Comparison of ENCODE assay signal across 25 mouse cellular contexts in the genomic region with DNA sequence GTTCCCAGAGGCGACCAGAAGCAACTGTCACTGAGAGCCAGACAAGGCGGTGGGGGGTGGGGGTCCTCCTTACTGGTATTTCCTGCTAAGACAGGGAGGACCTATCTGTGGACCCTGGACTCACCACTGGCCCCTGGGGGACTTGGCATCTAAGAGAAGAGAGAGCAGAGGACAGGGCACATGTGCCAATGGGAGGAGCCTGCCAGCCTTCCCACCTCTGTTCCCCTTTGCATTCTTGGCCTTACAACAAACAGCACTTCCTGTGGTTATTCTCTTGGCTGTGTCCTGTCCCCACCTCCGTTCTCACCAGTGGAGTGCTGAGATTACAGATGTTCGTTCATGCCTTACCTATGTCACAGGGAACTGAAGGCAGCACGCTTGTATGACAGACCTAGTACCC. TPM values are rescaled to one million over a fixed set of nuclear protein-coding genes. Genes with fewer than 3 reads are reported as not detected.
DNase-seq lines count a peak whose midpoint lies in the region; ATAC-seq and TF ChIP-seq lines count a peak whose summit lies in the region.
"Had no signal": no experiment of that assay in that cellular context is flagged by ENCODE, and none has a peak within 500 bp of the region (broad histone marks: within the 10 kb centered on the region; RNA-seq: fewer than 3 reads in every experiment).

No protein-coding gene starts in this region.

- no peak overlapping the region for H3K27ac ChIP-seq in kidney, adult 2 months (ENCODE audit: insufficient read depth, low read depth, low read length)
- peak overlapping the region; percentile 17 for H3K27ac ChIP-seq in brown adipose tissue, adult 24 weeks (replicated peaks; ENCODE audit: low read depth, low read length)
- H3K27ac ChIP-seq: embryonic facial prominence, embryonic 10.5 days; embryonic facial prominence, embryonic 12.5 days; forebrain, embryonic 13.5 days; forebrain, embryonic 15.5 days had no signal

- TF ChIP-seq CTCF in kidney, adult 2 months (conservative IDR thresholded peaks at IDR 0.05; ENCODE audit: insufficient read depth, insufficient read length, low read depth, low read length), result no peak

- WGBS in kidney, adult 2 months, result 54% methylated on average over 5 of the region's 5 CpGs

- H3K4me3 ChIP-seq in kidney, adult 2 months (ENCODE audit: insufficient read depth, low read depth, low read length), result no peak overlapping the region
- H3K4me3 ChIP-seq in brown adipose tissue, adult 24 weeks (ENCODE audit: insufficient read depth, low read depth, low read length), result no peak overlapping the region
- H3K4me3 ChIP-seq: embryonic facial prominence, embryonic 10.5 days; embryonic facial prominence, embryonic 12.5 days; forebrain, embryonic 13.5 days; forebrain, embryonic 15.5 days had no signal

- TF ChIP-seq POLR2A in kidney, adult 2 months (IDR thresholded peaks at IDR 0.05; ENCODE audit: low read depth, low read length), result no peak

- peak; percentile 29 to 57; a peak in 1 of 4 replicates for ATAC-seq in hematopoietic stem cell, adult 5-6 weeks (replicated peaks in 1 of 2; ENCODE audit: insufficient read depth in 1 of 2, low FRiP score in 2 of 2, low TSS enrichment in 1 of 2, low read depth in 1 of 2, poor library complexity in 2 of 2, severe bottlenecking in 2 of 2)
- ATAC-seq: activated CD4-positive, CD25-positive, alpha-beta regulatory T cell, adult 4 months; CD4-positive, CD25-positive, alpha-beta regulatory T cell, adult 4 months; forebrain, embryonic 13.5 days; forebrain, embryonic 15.5 days; forebrain, postnatal 0 days; Patski had no signal

- DNase-seq in kidney, adult 2 months, result peak; percentile 27
- no peak for DNase-seq in kidney, adult 11 months
- DNase-seq in layer of hippocampus, postnatal 10 days (ENCODE audit: low spot score in 2 of 2), result no peak
- DNase-seq: adrenal gland, adult 8-10 months; adrenal gland, postnatal 14 days; adrenal gland, postnatal 36 days; B cell, adult 2 months; cerebellum, adult 11 months; cerebellum, adult 18-20 months; cerebellum, adult 8-10 months; cerebellum, adult 9-11 months; cerebellum, postnatal 14 days; cerebellum, postnatal 36 days; forebrain, postnatal 0 days had no signal

- peaks cover 13% of the 10 kb centered on the region for H3K4me1 ChIP-seq in kidney, adult 2 months (ENCODE audit: control insufficient read depth, insufficient read depth, low read length)
- peaks cover 28% of the 10 kb centered on the region for H3K4me1 ChIP-seq in brown adipose tissue, adult 24 weeks (ENCODE audit: control insufficient read depth, insufficient read depth, insufficient read length, low read length)

- H3K36me3 ChIP-seq in kidney, adult 2 months (ENCODE audit: control insufficient read depth, insufficient read depth, low read length), result no peaks in the 10 kb centered on the region
- H3K36me3 ChIP-seq: embryonic facial prominence, embryonic 10.5 days; embryonic facial prominence, embryonic 12.5 days; forebrain, embryonic 15.5 days; G1E had no signal

- H3K27me3 ChIP-seq in kidney, adult 2 months (replicated peaks; ENCODE audit: control insufficient read depth, insufficient read depth, low read length), result no peaks in the 10 kb centered on the region
- H3K27me3 ChIP-seq: embryonic facial prominence, embryonic 12.5 days; forebrain, embryonic 15.5 days; Patski had no signal

RNA-seq across cellular contexts. Expression of a gene that starts 14.1 kb away (rescaled TPM):
- polyA plus RNA-seq in kidney, adult 2 months (2012; rRNA removed), result 32.2 and 33.4 TPM in 2 replicates
- polyA plus RNA-seq in brown adipose tissue, adult 24 weeks (2012; ENCODE audit: insufficient read depth, insufficient read length, missing spikeins), result 9.8 and 13.0 TPM in 2 replicates
- 0.84 and 2.2 TPM in 2 replicates for total RNA-seq in hematopoietic stem cell, adult 5-6 weeks (2017)
- total RNA-seq in layer of hippocampus, postnatal 10 days (2021), result 10 to 100 TPM; 51.3 to 51.6 TPM
- total RNA-seq: CH12.LX had no signal
- polyA plus RNA-seq: G1E had no signal

RNA-seq across cellular contexts. Expression of a gene that starts 57.9 kb away (rescaled TPM):
- 41.3 and 44.1 TPM in 2 replicates for polyA plus RNA-seq in kidney, adult 2 months (2012; rRNA removed)
- 6.8 and 7.1 TPM in 2 replicates for polyA plus RNA-seq in brown adipose tissue, adult 24 weeks (2012; ENCODE audit: insufficient read depth, insufficient read length, missing spikeins)
- 12.6 TPM in 2 replicates for total RNA-seq in hematopoietic stem cell, adult 5-6 weeks (2017)
- total RNA-seq in layer of hippocampus, postnatal 10 days (2021), result 1 to 10 TPM; 7.9 to 9.6 TPM

Comparison
In these comparisons a context has a peak if more than half of its experiments do, and no peak if none do; other contexts are left out.
1. RNA of a gene that starts 14.1 kb away (total RNA-seq): 51.3 to 51.6 TPM in layer of hippocampus, postnatal 10 days; 0.84 to 2.2 TPM in hematopoietic stem cell, adult 5-6 weeks; every median in the first group is over 10 times any median in the second.